In genomic region chr6:127272630-127273029, GRCm38 (mm10) we compare ENCODE assay signal across 8 mouse cellular contexts.
DNase-seq lines count a peak whose midpoint lies in the region; ATAC-seq and TF ChIP-seq lines count a peak whose summit lies in the region.

No protein-coding gene starts in this region.

- peak; percentile 54 for TF ChIP-seq CTCF in kidney, postnatal 0 days (IDR thresholded peaks at IDR 0.05; ENCODE audit: low read depth)

- no peak overlapping the region for H3K4me3 ChIP-seq in intestine, embryonic 14.5 days (ENCODE audit: low read depth, low read length)
- H3K4me3 ChIP-seq in intestine, embryonic 15.5 days (replicated peaks): no peak overlapping the region
- H3K4me3 ChIP-seq in kidney, postnatal 0 days (replicated peaks; ENCODE audit: low read depth, low read length): no peak overlapping the region

- H3K36me3 ChIP-seq in intestine, embryonic 14.5 days (ENCODE audit: control insufficient read depth, insufficient read depth, low read length): no peaks in the 10 kb centered on the region
- H3K36me3 ChIP-seq in intestine, embryonic 15.5 days: no peaks in the 10 kb centered on the region
- no peaks in the 10 kb centered on the region for H3K36me3 ChIP-seq in kidney, postnatal 0 days (ENCODE audit: insufficient read depth, low read length)

- 0 out of 2 replicates have a peak, but pooled peaks have one; percentile 42 for ATAC-seq in intestine, embryonic 14.5 days (replicated peaks; ENCODE audit: low FRiP score, low TSS enrichment, low read depth)
- no peak for ATAC-seq in intestine, embryonic 15.5 days
- ATAC-seq in activated CD4-positive, CD25-positive, alpha-beta regulatory T cell, adult 4 months: peak; percentile 90
- no peak; the same call in 1 of the 2 replicates for ATAC-seq in kidney, postnatal 0 days (replicated peaks; ENCODE audit: low FRiP score, low read depth)
- ATAC-seq in monocyte, adult 5-6 weeks (replicated peaks; ENCODE audit: insufficient number of reproducible peaks, low FRiP score, low TSS enrichment, poor library complexity, severe bottlenecking): peak; percentile 55; the same call in 1 of the 2 replicates

- DNase-seq in intestine, embryonic 14.5 days (ENCODE audit: low spot score): no peak
- DNase-seq in kidney, postnatal 0 days (ENCODE audit: low spot score): peak; percentile 58
- no peak for DNase-seq in retina, embryonic 14.5 days (ENCODE audit: low spot score)
- no peak for DNase-seq in yolk sac, embryonic 10.5 days (ENCODE audit: low spot score)
- no peak for DNase-seq in right cerebral cortex, postnatal 25 days

- no peaks in the 10 kb centered on the region; the same call in 1 of the 2 replicates for H3K4me1 ChIP-seq in intestine, embryonic 14.5 days (replicated peaks; ENCODE audit: control insufficient read depth, insufficient read depth, low read length)
- peaks cover 7% of the 10 kb centered on the region; the same call in 1 of the 2 replicates for H3K4me1 ChIP-seq in intestine, embryonic 15.5 days (replicated peaks)
- no peaks in the 10 kb centered on the region for H3K4me1 ChIP-seq in kidney, postnatal 0 days (replicated peaks; ENCODE audit: insufficient read depth, low read length)

- H3K9me3 ChIP-seq in intestine, embryonic 14.5 days (ENCODE audit: control insufficient read depth, low read length): no peaks in the 10 kb centered on the region
- H3K9me3 ChIP-seq in intestine, embryonic 15.5 days: no peaks in the 10 kb centered on the region
- H3K9me3 ChIP-seq in kidney, postnatal 0 days (replicated peaks; ENCODE audit: low read length): no peaks in the 10 kb centered on the region

- no peak overlapping the region for H3K9ac ChIP-seq in intestine, embryonic 14.5 days (ENCODE audit: low read length)
- H3K9ac ChIP-seq in intestine, embryonic 15.5 days: no peak overlapping the region
- H3K9ac ChIP-seq in kidney, postnatal 0 days (ENCODE audit: low read depth, low read length): no peak overlapping the region

- no peak overlapping the region for H3K4me2 ChIP-seq in intestine, embryonic 14.5 days (ENCODE audit: low read length)
- no peak overlapping the region for H3K4me2 ChIP-seq in intestine, embryonic 15.5 days (replicated peaks)
- no peak overlapping the region for H3K4me2 ChIP-seq in kidney, postnatal 0 days (ENCODE audit: low read length)

- H3K27ac ChIP-seq in intestine, embryonic 14.5 days (ENCODE audit: low read depth): no peak overlapping the region
- no peak overlapping the region for H3K27ac ChIP-seq in intestine, embryonic 15.5 days
- H3K27ac ChIP-seq in kidney, postnatal 0 days: no peak overlapping the region

- 62% methylated on average over 7 of the region's 7 CpGs for WGBS in intestine, embryonic 14.5 days
- 67% methylated on average over 7 of the region's 7 CpGs for WGBS in intestine, embryonic 15.5 days
- 64% methylated on average over 7 of the region's 7 CpGs for WGBS in kidney, postnatal 0 days

- no peaks in the 10 kb centered on the region for H3K27me3 ChIP-seq in intestine, embryonic 14.5 days (replicated peaks; ENCODE audit: control insufficient read depth, insufficient read depth, low read length)
- no peaks in the 10 kb centered on the region for H3K27me3 ChIP-seq in intestine, embryonic 15.5 days (replicated peaks)
- no peaks in the 10 kb centered on the region for H3K27me3 ChIP-seq in kidney, postnatal 0 days (ENCODE audit: insufficient read depth, low read length)

Comparison
In these comparisons a context has a peak if more than half of its experiments do, and no peak if none do; other contexts are left out.
1. ATAC-seq: peak in intestine, embryonic 14.5 days (single experiment), activated CD4-positive, CD25-positive, alpha-beta regulatory T cell, adult 4 months (single experiment) and monocyte, adult 5-6 weeks (single experiment); none in intestine, embryonic 15.5 days (single experiment) and kidney, postnatal 0 days (single experiment).